Mouse (Mus musculus) bone marrow macrophage, adult 2 months (primary cell): ENCODE measurements around the gene Gm11756. TPM values are rescaled to one million over a fixed set of nuclear protein-coding genes. Genes with fewer than 3 reads are reported as not detected.
"Not testable (repeated sequence)": the region's sequence is repeated elsewhere in the genome, so short reads cannot be mapped to it uniquely, and the experiment has no call there.

Experiments
- H3K27ac ChIP-seq: 2 replicates; pipeline ENCODE4 v1.5.1; 2012; ENCODE audit warnings: low read depth, low read length; ENCODE audit not compliant: insufficient read depth
- H3K4me1 ChIP-seq: 2 replicates; pipeline ENCODE4 v1.6.1; 2012; ENCODE audit warnings: low read length; ENCODE audit not compliant: control insufficient read depth, insufficient read depth
- H3K4me3 ChIP-seq: 2 replicates; pipeline ENCODE4 v1.5.1; 2012; ENCODE audit warnings: mild to moderate bottlenecking, low read length, moderate library complexity; ENCODE audit not compliant: insufficient read depth
- CTCF ChIP-seq: IDR thresholded peaks from 2 replicates; pipeline ENCODE4 v1.5.1; 2012; ENCODE audit warnings: low read depth, mild to moderate bottlenecking, low read length, moderate library complexity
- POLR2A ChIP-seq: IDR thresholded peaks from 2 replicates; pipeline ENCODE4 v1.6.1; 2012; ENCODE audit warnings: mild to moderate bottlenecking, low read depth, low read length, borderline replicate concordance
- polyA plus RNA-seq: library from polyadenylated mRNA; stranded (reverse); fragments of >200 nt; gene quantifications from 2 replicates; pipeline ENCODE4 v1.2.4, GENCODE M21; 2012; ENCODE audit not compliant: missing spikeins, insufficient read depth, insufficient read length

Gm11756 gene
- polyA plus RNA-seq, result not detected in 2 replicates

- not testable (repeated sequence) for H3K4me3 ChIP-seq, H3K27ac ChIP-seq, H3K4me1 ChIP-seq
Observed at GRCm38 (mm10) chr4:73920660-73921059, at the start of gene Gm11756. Gm11756 (minus strand) TSS chr4:73920760.

- no peak for TF ChIP-seq CTCF
- TF ChIP-seq POLR2A, result no peak
- H3K4me1 ChIP-seq, result peaks cover 2% of the 10 kb centered on the region; the same call in 1 of the 2 replicates
- no peak within 1 kb of the TSS for H3K4me3 ChIP-seq
- H3K27ac ChIP-seq, result no peak within 1 kb of the TSS
Observed at GRCm38 (mm10) chr4:73950375-73950896, 29.9 kb upstream of the Gm11756 start, which contains the start of gene 2310002L09Rik. 2310002L09Rik (minus strand) TSS chr4:73950846.

- not testable (repeated sequence) for H3K4me1 ChIP-seq, H3K27ac ChIP-seq, H3K4me3 ChIP-seq
Observed at GRCm38 (mm10) chr4:73905853-73906252, 14.7 kb downstream of the Gm11756 start, which contains the start of gene Gm13871. Gm13871 (minus strand) TSS chr4:73905953.

GRCm38 (mm10) chr4:73891012-73891411, 29.5 kb downstream of the Gm11756 start, which contains the start of gene Gm11757:
Gm11757 (minus strand) TSS chr4:73891112.
- not testable (repeated sequence) for H3K4me3 ChIP-seq, H3K27ac ChIP-seq, H3K4me1 ChIP-seq

GRCm38 (mm10) chr4:73876166-73876565, 44.4 kb downstream of the Gm11756 start, which contains the start of gene Gm11758:
Gm11758 (minus strand) TSS chr4:73876266.
- H3K4me3 ChIP-seq, H3K4me1 ChIP-seq, H3K27ac ChIP-seq: not testable (repeated sequence)

Other genes starting within 250 kb of the Gm11756 start
- not detected in 2 replicates for gene Gm428, start 237.2 kb downstream of the Gm11756 start, polyA plus RNA-seq
- gene Rasef, start 129.8 kb downstream of the Gm11756 start, polyA plus RNA-seq, result not detected in 2 replicates
- gene Gm11758, start 44.5 kb downstream of the Gm11756 start, polyA plus RNA-seq, result not detected in 2 replicates
- not detected in 2 replicates for gene Gm11757, start 29.6 kb downstream of the Gm11756 start, polyA plus RNA-seq
- gene Gm13871, start 14.8 kb downstream of the Gm11756 start, polyA plus RNA-seq, result not detected in 2 replicates
- gene 2310002L09Rik, start 30.1 kb upstream of the Gm11756 start, polyA plus RNA-seq, result not detected in 2 replicates
- gene Frmd3, start 92.7 kb upstream of the Gm11756 start, polyA plus RNA-seq, result not detected in 2 replicates